Mouse (Mus musculus) thymus, postnatal 4 days (tissue): ENCODE data around the gene E330021D16Rik.

Experiments
- DNase-seq: peaks from one replicate; pipeline ENCODE4 v3.0.0; 2021

Gene E330021D16Rik

DNA sequence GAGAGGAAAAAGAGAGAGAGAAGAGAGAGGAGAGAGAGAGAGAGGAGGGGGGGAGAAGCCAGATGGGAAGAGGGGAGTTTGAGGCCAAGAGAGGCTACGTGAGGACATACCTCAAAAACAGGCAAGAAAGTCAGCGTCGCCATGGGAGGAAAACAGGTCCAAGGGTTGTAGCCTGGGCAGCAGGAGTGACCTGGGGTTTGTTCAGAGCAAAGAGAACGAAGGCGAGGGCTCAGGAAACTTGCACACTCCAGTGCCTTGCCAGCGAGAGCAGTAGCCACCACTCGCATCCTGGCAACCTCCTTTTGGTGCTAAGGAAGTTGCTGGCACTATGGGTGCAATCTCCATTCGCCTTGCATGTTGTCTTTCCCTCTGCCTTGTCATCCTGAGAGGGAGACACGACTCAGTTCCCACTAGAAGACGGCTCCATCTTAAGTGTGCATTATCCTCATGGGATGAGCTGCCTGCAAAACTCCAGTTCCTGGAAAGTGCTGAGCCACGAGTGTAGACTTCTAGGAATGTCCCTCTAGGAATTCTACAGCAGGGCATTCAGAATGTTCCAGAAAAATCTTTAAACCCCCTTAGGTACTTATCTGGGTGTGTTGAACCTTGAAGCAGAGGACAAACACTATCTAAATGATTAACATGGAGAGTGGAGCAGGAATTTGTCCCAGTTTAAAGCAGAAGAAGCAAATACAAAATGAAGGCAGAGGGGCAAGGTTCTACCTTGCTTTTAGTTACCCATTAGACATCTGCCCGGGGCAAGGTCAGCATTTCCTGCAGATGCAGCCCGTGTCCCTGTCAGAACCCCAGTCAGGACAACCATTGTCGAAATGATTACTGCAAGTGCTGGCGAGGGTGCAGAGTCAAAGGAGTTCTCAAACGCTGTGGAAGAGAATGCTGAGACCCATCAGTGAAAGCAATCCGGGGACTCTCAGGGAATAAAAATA, 3.8 kb upstream of the E330021D16Rik start:
- no peak for DNase-seq

DNA sequence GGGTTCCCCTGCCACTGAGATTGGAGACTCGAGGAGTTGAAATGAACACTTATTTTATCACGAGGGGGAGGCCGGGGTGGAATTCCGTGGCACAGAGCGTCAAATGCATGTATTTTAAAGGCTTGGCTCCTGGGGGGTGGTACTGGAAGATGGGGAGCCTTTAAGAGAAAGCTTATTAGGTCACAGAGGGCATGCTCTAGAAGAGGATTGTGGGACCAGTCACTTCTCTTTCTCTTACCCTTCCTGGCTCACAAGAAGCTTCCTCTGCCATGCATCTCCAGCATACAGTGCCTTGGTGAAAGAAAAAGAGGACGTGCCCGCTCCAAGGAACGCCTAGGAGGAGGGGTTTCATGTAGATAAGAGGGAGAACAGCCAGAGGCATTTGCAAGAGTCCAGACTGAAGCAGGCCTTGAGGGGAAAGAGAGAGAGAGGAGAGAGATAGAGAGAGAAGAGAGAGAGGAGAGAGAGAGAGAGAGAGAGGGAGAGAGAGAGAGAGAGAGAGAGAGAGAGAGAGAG, 3.0 kb upstream of the E330021D16Rik start:
- no peak for DNase-seq

GRCm38 (mm10) chr6:136417864-136418263, 2.5 kb upstream of the E330021D16Rik start:
- peak; percentile 39 for DNase-seq

DNA sequence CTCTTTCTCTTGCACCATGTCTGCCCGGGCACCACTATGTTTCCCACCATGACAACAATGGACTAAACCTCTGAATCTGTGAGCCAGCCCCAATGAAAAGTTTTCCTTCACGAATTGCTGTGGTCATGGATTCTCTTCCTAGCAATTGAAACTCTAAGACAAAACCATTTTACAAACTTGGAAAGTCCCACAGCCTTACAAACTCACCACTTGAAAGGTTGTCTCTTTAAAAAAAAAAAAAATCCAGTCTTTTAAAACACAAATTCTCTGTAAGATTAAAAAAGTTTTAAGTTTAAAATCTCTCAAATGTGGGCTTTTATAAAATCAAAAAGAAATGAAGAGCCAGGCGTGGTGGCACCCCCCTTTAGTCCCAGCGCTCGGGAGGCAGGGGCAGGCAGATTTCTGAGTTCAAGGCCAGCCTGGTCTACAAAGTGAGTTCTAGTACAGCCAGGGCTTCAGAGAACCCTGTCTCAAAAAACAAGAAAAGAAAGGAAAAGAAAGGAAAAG, 1.5 kb downstream of the E330021D16Rik start:
- DNase-seq = no peak

DNA sequence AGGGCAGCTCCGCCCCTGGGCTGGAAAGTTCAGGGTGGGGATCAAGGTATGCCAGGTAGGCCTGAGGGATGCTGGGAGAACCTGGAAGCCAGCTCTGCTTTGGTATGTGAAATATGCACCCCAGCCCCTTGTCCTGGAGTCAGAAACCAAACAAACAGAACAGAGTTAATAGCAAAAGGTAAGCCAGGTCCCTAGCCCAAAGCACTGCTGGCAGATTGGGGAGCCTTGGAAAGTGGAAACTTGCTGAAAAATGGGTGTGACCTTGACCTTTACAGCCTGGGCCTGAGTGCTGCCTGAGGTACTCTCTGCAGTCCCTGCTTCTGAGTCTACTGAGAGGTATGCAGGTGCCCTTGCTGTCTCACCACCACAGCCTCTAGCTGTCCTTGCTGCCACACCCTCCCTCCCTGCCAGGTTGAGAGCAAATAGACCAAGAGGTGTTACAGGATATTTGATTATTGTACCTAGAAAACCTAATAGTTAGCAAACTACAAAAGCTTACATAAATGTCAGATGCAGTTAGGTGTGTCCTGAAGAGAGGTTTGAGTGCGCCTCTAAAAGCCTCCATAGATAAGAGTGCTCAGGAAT, 7.7 kb downstream of the E330021D16Rik start:
- DNase-seq = no peak

DNA sequence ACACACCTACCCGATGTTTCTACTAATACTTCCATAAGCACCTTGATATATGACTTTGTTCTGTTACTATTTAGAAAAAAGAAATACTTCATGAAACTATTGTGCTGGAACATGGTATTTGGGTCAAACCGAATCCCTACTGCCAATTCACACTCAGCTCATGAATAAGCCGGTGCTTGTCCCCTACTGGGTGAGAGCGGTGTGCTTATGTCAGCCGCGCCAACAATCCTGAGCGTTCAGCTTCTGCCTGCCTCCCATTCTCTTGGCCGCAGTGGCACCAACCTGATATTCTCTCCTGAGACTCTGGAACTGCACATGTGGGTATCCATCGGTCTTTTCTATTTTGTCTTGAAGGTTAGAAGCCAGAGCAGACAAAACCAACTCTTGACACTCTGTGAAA, 18.5 kb downstream of the E330021D16Rik start:
- no peak for DNase-seq

DNA sequence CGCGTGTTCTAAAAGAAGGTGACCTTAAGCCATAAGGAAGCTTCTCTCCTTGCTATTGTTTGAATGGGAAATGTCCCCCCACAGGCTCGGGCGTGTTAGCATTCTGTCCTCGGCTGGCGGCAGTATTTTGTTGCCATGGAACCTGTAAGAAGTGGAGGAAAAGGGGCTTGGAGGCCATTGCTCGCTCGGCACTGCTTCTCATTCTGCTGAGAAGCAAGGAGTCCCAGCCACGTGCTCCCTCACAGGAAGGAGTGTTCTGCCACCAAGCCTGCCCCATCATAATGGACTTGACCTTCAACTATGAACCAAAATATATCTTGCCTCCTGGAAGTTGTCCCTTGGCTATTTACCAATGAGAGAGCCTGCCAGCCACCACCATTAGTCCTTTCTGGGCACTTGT, 25.1 kb downstream of the E330021D16Rik start:
- no peak for DNase-seq

DNA sequence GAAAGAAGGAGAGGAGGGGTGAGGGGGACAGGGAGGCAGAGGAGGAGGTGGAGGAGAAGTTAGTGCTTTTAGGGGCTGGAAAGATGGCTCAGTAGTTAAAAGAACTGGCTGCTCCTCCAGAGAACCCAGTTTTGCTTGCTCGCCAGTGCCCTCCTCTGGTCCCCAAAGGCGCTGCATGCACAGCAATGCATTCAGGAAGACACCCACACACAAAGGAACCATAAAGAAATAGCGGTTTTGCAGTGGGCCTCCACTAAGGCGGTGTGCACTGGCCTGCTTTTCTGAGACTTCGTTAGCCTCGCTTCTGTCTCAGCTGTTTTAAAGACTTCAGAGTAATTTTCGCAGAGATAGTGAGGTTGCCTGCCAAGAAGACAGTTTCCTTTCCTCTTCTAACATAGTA, 30.1 kb downstream of the E330021D16Rik start:
- DNase-seq = peak; percentile 62

DNA sequence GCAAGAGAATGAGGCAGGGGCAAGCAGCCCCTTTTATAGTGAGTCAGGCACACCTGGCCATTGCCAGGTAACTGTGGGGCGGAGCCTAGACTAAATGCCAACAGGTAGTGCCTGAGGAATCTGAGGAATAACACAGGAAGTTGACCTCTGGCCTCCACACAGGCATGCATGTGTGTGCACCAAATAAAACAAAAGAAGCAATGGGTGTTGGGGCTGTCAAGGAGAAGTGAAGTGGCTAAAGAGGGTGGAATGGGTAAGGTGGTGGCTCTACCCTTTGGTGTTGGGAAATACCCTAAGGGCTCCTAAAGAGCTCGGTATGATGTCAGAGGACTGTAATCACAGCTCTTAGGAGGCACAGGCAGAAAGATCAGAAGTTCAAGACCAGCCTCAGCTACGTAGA, 32.2 kb downstream of the E330021D16Rik start:
- DNase-seq = no peak

- DNase-seq = no peak
Observed at GRCm38 (mm10) chr6:136376097-136376496, 39.3 kb downstream of the E330021D16Rik start.

DNA sequence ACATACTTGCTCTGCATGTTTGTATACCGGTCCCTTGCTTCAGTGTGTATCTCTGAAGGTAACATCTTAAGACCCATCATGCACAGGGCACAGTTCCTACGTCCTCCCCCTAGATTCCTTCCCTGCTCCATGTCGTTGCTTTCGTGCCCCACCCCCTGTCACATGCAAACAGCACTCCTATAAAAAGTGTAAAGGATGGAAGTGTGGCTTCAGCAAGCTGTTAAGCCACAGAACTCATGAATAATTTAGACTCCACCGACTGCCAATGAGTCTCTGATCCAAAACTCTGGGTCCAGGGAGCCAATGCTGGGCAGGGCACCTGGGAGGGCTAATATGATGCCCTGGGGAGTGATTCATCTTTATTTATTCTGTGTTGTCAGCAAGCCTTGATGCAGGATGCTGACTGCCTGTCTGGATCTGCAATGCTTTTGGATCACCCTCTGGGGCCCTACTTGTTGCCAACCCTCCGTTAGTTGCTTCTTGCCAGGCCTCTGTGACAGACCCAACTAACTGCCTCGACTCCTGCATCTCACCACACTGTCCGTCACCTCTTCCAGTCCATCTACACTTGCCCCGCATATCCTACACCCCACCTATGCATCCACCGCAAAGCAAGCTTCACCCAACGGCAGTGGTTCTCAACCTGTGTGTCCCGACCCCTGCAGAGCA, 50.8 kb downstream of the E330021D16Rik start:
- DNase-seq = no peak

DNA sequence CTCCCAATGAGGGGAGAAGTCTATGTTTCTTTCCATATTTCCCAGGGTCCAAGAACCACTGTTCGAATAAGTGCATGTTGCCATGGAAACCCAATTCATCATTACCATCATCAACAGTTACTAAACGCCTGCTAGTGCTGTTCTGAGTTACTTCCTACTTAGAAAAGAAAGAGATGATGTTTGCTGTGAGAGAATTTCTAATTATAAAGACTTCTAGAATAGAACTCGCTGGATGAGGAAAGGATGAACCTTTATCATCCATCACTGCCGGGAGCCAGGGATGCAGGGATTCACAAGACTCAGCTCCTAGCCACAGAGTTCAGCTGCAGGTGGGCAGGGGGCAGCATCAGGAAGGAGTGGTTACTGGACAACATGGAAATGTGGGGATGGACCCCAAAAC, 51.4 kb downstream of the E330021D16Rik start:
- DNase-seq = no peak

DNA sequence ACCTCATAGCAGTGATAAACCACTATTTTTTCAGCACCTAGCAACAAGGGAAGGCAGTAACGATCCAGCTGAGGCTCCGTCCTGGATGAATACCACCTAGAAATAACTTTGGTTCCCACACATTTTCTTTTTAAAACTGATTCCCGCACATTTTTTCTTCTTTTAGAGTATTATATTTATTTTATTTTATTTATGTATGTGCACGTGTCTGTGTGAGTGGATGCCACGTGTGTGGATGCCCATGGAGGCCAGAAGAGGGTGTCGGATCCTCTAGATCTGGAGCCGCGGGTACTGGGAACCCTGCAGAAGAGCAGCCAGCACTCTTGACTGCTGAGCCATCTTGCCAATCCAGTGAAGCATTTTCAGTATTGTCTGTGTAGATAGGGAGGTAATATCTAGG, 52.1 kb downstream of the E330021D16Rik start:
- no peak for DNase-seq

DNA sequence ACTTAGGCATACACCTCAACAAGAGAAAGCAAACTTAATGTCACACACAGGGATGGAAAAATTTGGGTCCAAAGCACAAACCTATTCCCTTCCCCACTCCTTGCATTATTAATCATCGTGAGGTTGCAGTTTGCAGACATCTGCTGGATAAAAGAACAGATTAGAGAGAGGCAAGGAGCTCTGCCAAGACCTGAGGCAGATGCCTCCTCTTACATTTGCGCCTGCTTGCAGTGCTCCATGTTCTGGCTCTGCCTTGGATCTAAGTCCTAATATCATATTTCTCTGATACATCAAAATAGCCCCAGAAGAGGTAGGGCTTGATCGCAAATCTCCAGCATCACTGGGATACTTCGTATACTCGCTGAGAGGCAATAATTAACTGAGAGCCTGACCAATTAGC, 56.9 kb downstream of the E330021D16Rik start:
- DNase-seq = no peak

DNA sequence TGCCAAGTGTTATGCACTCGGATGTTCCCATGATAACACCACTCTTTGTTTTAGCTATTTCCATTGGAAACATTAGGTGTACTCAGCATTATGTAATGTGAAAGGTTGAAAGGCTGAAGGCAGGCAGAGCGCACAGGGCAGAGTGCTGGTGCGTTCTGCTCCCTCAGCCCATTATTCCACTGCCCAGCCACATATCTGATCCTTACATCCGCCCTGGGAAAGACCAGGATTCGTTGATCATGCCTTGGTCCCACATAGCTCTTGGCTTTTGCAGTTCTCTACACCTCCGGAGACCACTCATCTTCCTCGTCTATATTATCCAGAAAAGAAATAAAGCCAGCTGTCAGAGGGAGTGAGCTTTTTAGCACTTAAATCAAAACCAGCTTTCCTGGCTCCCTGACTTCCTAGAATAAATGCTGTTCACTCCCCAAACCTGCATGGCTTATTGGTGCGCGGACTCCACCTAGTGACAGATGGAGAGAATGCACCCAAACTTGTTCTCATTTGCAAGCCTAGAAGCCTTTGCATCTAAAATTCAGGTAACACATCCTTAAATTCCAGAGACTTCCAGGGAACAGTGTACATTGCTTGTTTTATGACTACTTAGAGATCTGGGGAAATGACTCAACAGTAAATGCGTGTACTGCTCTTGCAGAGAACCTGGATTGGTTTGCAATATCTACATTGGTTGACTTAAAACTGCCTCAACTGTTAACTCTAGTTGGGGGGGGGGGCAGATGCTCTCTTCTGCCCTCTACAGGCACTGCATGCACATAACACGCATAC, 61.8 kb downstream of the E330021D16Rik start:
- peak; percentile 51 for DNase-seq
